Mouse (Mus musculus) liver, embryonic 14.5 days (tissue): ENCODE measurements around the gene Adh7.

ENCODE experiments used
- CTCF ChIP-seq: IDR thresholded peaks from 2 replicates; pipeline ENCODE4 v1.5.1; 2016; ENCODE audit warnings: antibody characterized with exemption, low read depth, control low read depth
- EP300 ChIP-seq: IDR thresholded peaks from 2 replicates; pipeline ENCODE4 v1.6.1; 2016; ENCODE audit warnings: antibody characterized with exemption, low read depth

DNA sequence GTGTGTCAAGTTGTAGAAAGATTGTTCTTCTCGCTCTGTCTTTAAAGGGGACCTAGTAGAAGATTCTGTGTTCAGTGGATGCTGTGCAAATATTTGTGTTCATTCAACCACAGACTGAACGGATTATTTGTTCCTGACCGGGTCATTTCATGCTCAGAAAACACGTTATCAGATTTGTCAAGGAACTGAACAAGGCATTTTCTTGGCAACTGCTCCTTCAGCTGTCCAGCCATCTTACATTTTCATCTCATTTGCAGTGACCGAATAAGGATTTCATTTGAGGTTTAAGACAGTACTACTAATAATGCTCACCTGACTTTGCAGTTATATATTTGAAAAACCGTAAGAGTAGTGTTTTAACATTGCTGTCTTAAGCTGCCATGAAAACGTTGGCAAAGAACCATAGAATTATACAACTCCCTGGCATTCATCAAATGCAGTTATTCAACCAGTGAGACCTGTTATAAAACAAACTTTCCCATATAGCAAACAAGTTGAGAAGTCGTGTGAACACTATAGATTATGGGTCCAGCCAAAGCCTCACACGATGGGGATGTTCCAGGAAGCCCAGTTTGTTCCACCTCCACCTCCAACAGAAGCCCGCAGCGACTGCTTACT is 19.1 kb downstream of the Adh7 start:
- no peak for TF ChIP-seq CTCF
- TF ChIP-seq EP300, result no peak
